Mouse (Mus musculus): ENCODE measurements around the gene Mlf1. TPM values are rescaled to one million over a fixed set of nuclear protein-coding genes. Genes with fewer than 3 reads are reported as not detected.

Gene Mlf1
- polyA plus RNA-seq, 1 experiment from 2014 or later: 20.6 TPM

DNA sequence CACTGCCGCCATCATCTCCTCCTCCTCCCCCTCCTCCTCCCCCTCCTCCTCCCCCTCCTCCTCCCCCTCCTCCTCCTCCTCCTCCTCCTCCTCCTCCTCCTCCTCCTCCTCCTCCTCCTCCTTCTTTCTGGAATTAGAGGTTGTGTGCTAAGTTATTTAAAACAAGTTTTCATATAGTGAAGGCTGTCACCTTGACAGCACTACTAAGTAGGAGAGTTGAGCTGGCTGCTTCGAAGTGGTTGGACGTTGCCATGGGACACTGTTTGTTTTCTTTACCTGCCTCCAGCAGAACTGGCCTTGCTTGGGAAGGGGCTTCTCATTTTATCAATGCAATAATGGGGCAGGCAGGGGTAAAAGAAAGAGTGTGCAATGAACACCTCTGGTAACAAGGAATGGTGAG lies 1.2 kb downstream of the Mlf1 start, which contains the start of gene Gm17402:
Gene Gm17402, minus strand, starts transcription at position 101 of the 400 bp plus-strand sequence.
- Histone ChIP-seq H3K36me3 (ENCODE audit: control insufficient read depth, insufficient read depth, low read length) (no peaks in the 10 kb centered on the region), H3K27ac (ENCODE audit: low read depth, low read length) (no peak within 1 kb of the TSS), H3K4me1 (ENCODE audit: control insufficient read depth, insufficient read depth, low read length) (no peaks in the 10 kb centered on the region), H3K9ac (ENCODE audit: low read length) (peak within 1 kb of the TSS; percentile 33; the same call in 1 of the 2 replicates), H3K4me3 (ENCODE audit: low read depth, low read length) (peak within 1 kb of the TSS; percentile 36), H3K4me2 (ENCODE audit: low read depth) (peak within 1 kb of the TSS; percentile 76), H3K9me3 (ENCODE audit: control insufficient read depth, low read length) (no peaks in the 10 kb centered on the region), H3K27me3 (ENCODE audit: control insufficient read depth, insufficient read depth, low read length) (no peaks in the 10 kb centered on the region; the same call in 1 of the 2 replicates)
- DNase-seq (ENCODE audit: low spot score) (no peak), ATAC-seq (ENCODE audit: insufficient read depth, low FRiP score, low TSS enrichment) (no peak)
- WGBS: 43% methylated on average over 3 of the region's 3 CpGs

DNA sequence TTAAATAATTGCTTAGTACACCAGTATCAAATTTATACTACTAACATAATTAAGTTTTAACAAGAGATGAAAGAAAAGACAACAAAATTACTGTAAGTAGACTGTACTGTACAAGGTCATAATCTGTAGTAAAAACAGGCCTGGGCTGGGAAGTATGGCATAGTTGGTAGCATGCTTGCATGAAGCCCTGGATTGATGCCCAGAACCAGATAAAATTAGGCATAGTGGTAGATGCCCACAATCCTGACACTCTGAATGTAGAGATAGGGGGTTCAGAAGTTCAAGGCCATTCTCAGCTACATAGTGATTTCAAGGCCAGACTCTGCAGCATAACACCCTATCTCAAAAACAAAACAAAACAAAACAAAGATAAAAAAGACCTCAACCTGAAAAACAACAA lies 4.3 kb downstream of the Mlf1 start:
- no peak for ATAC-seq (ENCODE audit: insufficient read depth, low FRiP score, low TSS enrichment)

DNA sequence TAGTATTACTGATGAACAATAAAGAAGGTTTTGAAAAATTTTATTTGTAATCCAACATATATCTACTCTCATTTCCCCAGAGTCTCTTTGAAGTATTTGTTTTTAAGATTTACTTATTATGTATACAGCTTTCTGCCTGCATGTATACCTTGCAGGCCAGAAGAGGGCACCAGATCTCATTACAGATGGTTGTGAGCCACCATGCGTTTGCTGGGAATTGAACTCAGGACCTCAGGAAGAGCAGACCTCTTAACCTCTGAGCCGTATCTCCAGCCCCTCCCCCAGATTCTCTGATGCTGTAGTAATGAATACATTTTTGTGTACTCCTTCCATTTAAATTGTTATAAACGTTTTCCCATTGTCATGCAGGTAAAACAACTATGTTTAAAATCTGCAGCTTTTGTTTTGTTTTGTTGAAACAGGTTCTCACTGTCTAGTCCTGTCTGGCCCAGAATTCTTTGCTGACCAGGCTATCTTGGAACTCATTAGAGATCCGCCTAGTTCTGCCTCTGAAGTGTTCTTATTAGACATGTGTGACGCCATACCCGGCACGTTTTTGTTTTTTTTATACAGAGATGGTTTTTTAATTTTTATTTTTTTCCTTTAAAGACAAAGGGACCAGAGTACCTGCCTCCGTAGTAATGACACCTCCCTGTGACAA lies 55.6 kb downstream of the Mlf1 start:
- H3K4me3 ChIP-seq (ENCODE audit: low read depth, low read length): peak overlapping the region; percentile 94
- peaks cover 5% of the 10 kb centered on the region; the same call in 1 of the 2 replicates for H3K9me3 ChIP-seq (ENCODE audit: control insufficient read depth, low read length)
- H3K4me2 ChIP-seq (ENCODE audit: low read depth): peak overlapping the region; percentile 55; the same call in 1 of the 2 replicates
- no peak for DNase-seq (ENCODE audit: low spot score)
- WGBS: 38% methylated on average over 8 of the region's 8 CpGs
- H3K9ac ChIP-seq (ENCODE audit: low read length): no peak overlapping the region; the same call in 1 of the 2 replicates
- H3K27me3 ChIP-seq (ENCODE audit: control insufficient read depth, insufficient read depth, low read length): no peaks in the 10 kb centered on the region
- peak; percentile 78 for ATAC-seq (ENCODE audit: insufficient read depth, low FRiP score, low TSS enrichment)
- no peaks in the 10 kb centered on the region; the same call in 1 of the 2 replicates for H3K4me1 ChIP-seq (ENCODE audit: control insufficient read depth, insufficient read depth, low read length)
- H3K36me3 ChIP-seq (ENCODE audit: control insufficient read depth, insufficient read depth, low read length): peaks cover 4% of the 10 kb centered on the region
- no peak overlapping the region for H3K27ac ChIP-seq (ENCODE audit: low read depth, low read length)

More for the DNA sequence above, 4.3 kb downstream of the Mlf1 start:
- Histone ChIP-seq H3K9ac (ENCODE audit: low read length) (no peak overlapping the region), H3K4me1 (ENCODE audit: control insufficient read depth, insufficient read depth, low read length) (no peaks in the 10 kb centered on the region), H3K4me2 (ENCODE audit: low read depth) (no peak overlapping the region), H3K36me3 (ENCODE audit: control insufficient read depth, insufficient read depth, low read length) (no peaks in the 10 kb centered on the region), H3K4me3 (ENCODE audit: low read depth, low read length) (no peak overlapping the region), H3K27ac (ENCODE audit: low read depth, low read length) (no peak overlapping the region), H3K9me3 (ENCODE audit: control insufficient read depth, low read length) (no peaks in the 10 kb centered on the region), H3K27me3 (ENCODE audit: control insufficient read depth, insufficient read depth, low read length) (no peaks in the 10 kb centered on the region)
- DNase-seq (ENCODE audit: low spot score): no peak

DNA sequence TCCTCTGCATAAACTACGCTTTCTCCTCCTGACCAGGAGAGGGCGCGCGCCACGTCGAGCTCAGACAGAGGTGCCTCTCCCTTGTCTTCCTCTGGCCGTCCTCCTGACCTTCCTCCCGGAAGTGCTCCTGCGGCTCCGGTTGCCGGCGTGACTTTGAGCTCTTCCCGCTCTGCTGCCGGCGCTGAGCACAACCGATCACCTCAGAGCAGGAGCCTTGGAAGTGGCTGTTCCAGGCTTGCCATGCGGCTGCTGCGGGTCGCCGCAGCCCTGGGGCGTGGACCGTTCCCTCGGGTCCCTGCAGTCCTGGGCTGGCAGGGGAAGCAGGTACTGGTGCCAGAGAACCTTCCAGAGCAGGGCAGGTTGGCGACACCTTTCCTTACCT lies 56.1 kb downstream of the Mlf1 start, which contains the start of gene Gfm1:
Gene Gfm1, plus strand, starts transcription at position 98 of the 382 bp plus-strand sequence.
- no peaks in the 10 kb centered on the region; the same call in 1 of the 2 replicates for H3K4me1 ChIP-seq (ENCODE audit: control insufficient read depth, insufficient read depth, low read length)
- H3K27me3 ChIP-seq (ENCODE audit: control insufficient read depth, insufficient read depth, low read length): no peaks in the 10 kb centered on the region
- DNase-seq (ENCODE audit: low spot score) (peak; percentile 88), ATAC-seq (ENCODE audit: insufficient read depth, low FRiP score, low TSS enrichment) (peak; percentile 92)
- H3K4me2 ChIP-seq (ENCODE audit: low read depth): peak within 1 kb of the TSS; percentile 55
- H3K9ac ChIP-seq (ENCODE audit: low read length): peak within 1 kb of the TSS; percentile 88
- H3K27ac ChIP-seq (ENCODE audit: low read depth, low read length): no peak within 1 kb of the TSS
- under 1% methylated on average over 24 of the region's 24 CpGs for WGBS
- H3K4me3 ChIP-seq (ENCODE audit: low read depth, low read length): peak within 1 kb of the TSS; percentile 94
- peaks cover 5% of the 10 kb centered on the region; the same call in 1 of the 2 replicates for H3K9me3 ChIP-seq (ENCODE audit: control insufficient read depth, low read length)
- peaks cover 4% of the 10 kb centered on the region for H3K36me3 ChIP-seq (ENCODE audit: control insufficient read depth, insufficient read depth, low read length)

DNA sequence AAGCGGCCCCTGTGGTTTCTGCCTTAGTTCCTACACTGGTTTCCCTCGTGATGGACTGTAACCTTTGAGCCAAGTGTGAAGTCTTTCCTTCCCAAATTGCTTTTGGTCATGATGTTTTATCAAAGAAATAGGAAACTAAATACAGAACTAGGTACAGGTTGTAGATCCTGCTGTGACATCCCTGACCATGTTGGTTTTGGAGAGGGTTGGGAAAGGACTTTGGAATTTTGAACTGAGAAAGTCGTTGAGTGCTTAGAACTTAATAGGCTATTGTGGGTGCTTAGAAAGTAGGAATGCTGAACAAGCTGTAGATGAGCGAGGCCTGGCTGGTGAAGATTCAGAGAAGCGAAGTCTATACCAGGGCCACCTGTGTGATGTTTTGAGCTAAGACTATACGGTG lies 60.1 kb downstream of the Mlf1 start:
- ATAC-seq (ENCODE audit: insufficient read depth, low FRiP score, low TSS enrichment) (no peak), DNase-seq (ENCODE audit: low spot score) (no peak)
- no peak overlapping the region for H3K4me2 ChIP-seq (ENCODE audit: low read depth)

DNA sequence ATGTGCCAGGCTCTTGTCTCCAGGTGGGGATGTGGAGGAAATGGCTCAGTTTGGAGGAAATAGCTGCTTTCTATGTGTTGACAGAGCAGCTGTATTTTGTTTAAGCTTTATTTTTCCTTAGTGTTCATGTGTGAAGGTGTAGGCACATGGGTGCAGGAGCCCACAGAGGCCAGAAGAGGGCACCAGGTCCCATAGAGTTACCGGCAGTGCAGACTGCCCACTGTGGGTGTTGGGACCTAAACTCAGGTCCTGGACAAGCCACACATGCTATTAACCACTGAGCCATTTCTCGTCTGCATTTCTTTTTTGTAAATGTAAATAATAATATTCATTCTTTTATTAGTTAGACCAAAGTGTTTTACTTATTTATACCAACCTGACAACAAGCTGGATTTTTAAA lies 73.2 kb downstream of the Mlf1 start:
- no peak for ATAC-seq (ENCODE audit: insufficient read depth, low FRiP score, low TSS enrichment)
- Histone ChIP-seq H3K4me3 (ENCODE audit: low read depth, low read length) (no peak overlapping the region), H3K27me3 (ENCODE audit: control insufficient read depth, insufficient read depth, low read length) (no peaks in the 10 kb centered on the region), H3K4me1 (ENCODE audit: control insufficient read depth, insufficient read depth, low read length) (no peaks in the 10 kb centered on the region), H3K9me3 (ENCODE audit: control insufficient read depth, low read length) (no peaks in the 10 kb centered on the region), H3K9ac (ENCODE audit: low read length) (no peak overlapping the region), H3K27ac (ENCODE audit: low read depth, low read length) (no peak overlapping the region), H3K4me2 (ENCODE audit: low read depth) (no peak overlapping the region), H3K36me3 (ENCODE audit: control insufficient read depth, insufficient read depth, low read length) (peaks cover 9% of the 10 kb centered on the region)
- DNase-seq (ENCODE audit: low spot score): no peak
- 94% methylated on average over 2 of the region's 2 CpGs for WGBS

More for the DNA sequence above, 60.1 kb downstream of the Mlf1 start:
- Histone ChIP-seq H3K27ac (ENCODE audit: low read depth, low read length) (no peak overlapping the region), H3K9ac (ENCODE audit: low read length) (no peak overlapping the region), H3K9me3 (ENCODE audit: control insufficient read depth, low read length) (no peaks in the 10 kb centered on the region), H3K4me3 (ENCODE audit: low read depth, low read length) (no peak overlapping the region), H3K27me3 (ENCODE audit: control insufficient read depth, insufficient read depth, low read length) (no peaks in the 10 kb centered on the region), H3K36me3 (ENCODE audit: control insufficient read depth, insufficient read depth, low read length) (peaks cover 11% of the 10 kb centered on the region), H3K4me1 (ENCODE audit: control insufficient read depth, insufficient read depth, low read length) (no peaks in the 10 kb centered on the region; the same call in 1 of the 2 replicates)
- 96% methylated on average over 6 of the region's 6 CpGs for WGBS

Other genes with a start within 250 kb of the Mlf1 start
- gene Gm17402, start 1.1 kb downstream of the Mlf1 start, polyA plus RNA-seq (2014; fragmentation: Nextera tagmentation; extraction: Ambion mirVana): not detected in 2 replicates
- 54.5 and 55.8 TPM in 2 replicates for gene Gfm1, start 56.0 kb downstream of the Mlf1 start, polyA plus RNA-seq (2014; fragmentation: Nextera tagmentation; extraction: Ambion mirVana)
- 102 and 106 TPM in 2 replicates for gene Lxn, start 89.8 kb downstream of the Mlf1 start, polyA plus RNA-seq (2014; fragmentation: Nextera tagmentation; extraction: Ambion mirVana)
- 0.84 and 1.0 TPM in 2 replicates for gene Rarres1, start 141.4 kb downstream of the Mlf1 start, polyA plus RNA-seq (2014; fragmentation: Nextera tagmentation; extraction: Ambion mirVana)
- 64.9 and 67.5 TPM in 2 replicates for gene Mfsd1, start 208.6 kb downstream of the Mlf1 start, polyA plus RNA-seq (2014; fragmentation: Nextera tagmentation; extraction: Ambion mirVana)